Mouse (Mus musculus) cerebellum, adult (tissue): ENCODE data around the gene Padi1.

Source experiments
- ATAC-seq: cut with Nextera tagmentation; 2 replicates; pipeline ENCODE4 v1.9.2; 2017; ENCODE audit warnings: mild to moderate bottlenecking, moderate library complexity, mixed read lengths; ENCODE audit not compliant: insufficient number of reproducible peaks, low FRiP score, low TSS enrichment

Padi1 gene

DNA sequence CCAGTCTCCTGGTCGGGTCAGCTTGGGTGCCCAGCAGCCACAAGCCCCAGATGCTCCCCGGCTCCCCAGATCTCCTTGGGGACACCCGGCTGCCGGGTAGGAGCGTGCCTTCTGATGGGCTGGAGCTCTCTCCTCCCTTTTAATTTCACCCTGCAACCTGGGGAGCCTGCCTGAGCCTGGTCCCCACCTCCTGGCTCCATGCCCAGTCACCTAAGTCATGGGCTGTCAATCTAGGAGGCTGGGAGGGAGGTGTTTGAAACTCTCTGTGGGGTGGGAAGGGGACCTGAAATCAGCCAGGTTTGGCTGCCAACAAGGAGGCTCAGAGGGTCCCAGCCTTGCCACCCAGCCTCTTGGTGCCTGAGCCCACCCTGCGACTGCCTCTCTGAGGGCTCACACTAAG is at the start of gene Padi1:
Gene Padi1 (minus strand): TSS at position 113 of the 400 bp plus-strand sequence.
- ATAC-seq, result no peak

DNA sequence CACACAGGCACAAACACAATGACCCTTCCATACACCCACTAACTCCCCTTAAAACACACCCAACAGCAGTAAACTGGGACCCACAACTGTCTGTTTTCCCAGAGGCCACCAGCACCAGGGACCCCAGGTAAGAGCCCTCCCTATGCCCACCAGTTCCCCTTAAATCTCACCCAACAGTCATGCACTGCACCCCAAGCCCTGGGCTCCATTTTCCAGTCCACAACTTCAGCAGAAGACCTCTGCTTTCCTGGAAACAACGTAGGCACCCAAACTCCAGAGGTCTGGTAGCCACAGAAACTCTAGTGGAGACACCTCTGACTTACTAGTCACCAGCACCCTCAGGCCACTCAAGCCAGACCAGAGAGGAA is 46.6 kb upstream of the Padi1 start:
- ATAC-seq, result no peak

DNA sequence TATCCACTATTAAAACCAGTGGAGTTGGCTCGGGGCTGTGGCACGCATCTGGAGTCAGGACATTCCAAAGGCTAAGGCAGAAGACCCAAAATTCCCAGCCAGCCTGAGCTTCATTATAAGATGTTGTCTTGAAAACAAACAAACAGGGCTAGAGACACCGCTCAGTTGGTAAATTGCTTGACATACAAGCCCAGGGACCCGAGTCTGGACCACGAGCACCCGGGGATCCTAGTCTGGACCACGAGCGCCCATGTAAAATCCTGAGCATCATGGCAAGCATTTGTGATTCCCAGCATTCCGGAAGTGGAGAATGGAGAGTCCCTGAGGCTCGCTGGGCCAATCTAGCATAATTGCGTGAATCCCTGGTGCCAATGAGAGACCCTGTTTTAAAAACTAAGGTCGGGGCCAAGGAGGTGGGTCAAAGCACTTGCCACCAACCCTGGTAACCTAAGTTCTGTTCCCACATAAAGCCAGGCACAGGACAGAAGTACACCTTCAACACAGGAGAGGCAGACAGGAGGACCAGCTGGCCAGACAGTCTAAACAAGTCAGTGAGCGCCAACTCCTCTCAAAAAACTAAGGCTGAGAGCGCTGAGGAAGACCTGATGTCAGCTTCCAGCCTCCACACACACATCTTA is 46.1 kb upstream of the Padi1 start:
- ATAC-seq, result no peak

GRCm38 (mm10) chr4:140883852-140884251 is 38.3 kb upstream of the Padi1 start:
- no peak for ATAC-seq

- no peak for ATAC-seq
These were observed 37.4 kb upstream of the Padi1 start for GRCm38 (mm10) chr4:140882981-140883380.

- no peak for ATAC-seq
These were observed 36.8 kb upstream of the Padi1 start for GRCm38 (mm10) chr4:140882365-140882764.

DNA sequence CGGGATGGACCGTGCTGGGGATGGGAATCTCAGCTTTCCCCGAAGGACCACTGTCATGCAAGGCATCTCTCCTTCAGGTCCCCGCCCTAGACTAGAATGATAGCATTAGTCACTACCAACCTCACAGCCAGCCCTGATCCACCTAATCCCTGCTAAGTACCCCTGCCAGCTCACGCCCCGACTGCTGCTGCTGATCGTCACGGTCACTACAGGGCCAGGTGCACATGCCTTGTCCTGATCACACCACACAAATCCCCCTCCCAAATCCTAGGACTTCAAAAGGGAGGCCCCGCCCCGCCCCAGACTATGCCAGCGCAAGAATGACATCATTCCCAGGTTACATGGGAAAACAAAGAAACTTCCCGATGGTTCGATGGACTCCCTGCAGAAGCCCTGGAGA is 36.2 kb upstream of the Padi1 start:
- ATAC-seq, result no peak

- no peak for ATAC-seq
These were observed 35.6 kb upstream of the Padi1 start for GRCm38 (mm10) chr4:140881026-140881670.

DNA sequence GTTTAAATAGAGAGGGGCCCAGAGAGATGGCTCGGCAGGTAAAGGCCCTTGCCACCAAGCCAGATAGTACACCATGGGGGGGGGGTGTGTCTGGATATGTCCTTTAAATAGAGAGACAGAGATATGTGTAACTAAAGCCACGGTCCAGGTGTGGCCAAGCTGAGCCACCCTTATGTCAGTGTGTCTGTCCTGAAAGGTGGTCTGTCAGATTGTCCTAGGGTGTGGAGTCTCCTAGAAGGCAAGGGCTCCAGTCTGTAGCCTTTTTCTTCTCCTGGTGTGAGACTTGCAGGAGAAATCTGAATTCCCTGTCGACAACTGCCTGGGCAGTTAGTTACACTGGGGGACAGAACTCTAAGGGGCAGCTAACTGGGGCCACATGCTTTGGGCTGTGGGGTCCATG is 34.6 kb upstream of the Padi1 start:
- no peak for ATAC-seq

- ATAC-seq, result no peak
These were observed 34.2 kb upstream of the Padi1 start for GRCm38 (mm10) chr4:140879739-140880138.

GRCm38 (mm10) chr4:140879116-140879515 is 33.5 kb upstream of the Padi1 start:
- ATAC-seq, result no peak

GRCm38 (mm10) chr4:140878655-140879054 is 33.1 kb upstream of the Padi1 start:
- ATAC-seq, result no peak

- no peak for ATAC-seq
These were observed 31.9 kb upstream of the Padi1 start for GRCm38 (mm10) chr4:140877441-140877840.

- no peak for ATAC-seq
These were observed 31.1 kb upstream of the Padi1 start for GRCm38 (mm10) chr4:140876681-140877080.

GRCm38 (mm10) chr4:140876161-140876560 is 30.6 kb upstream of the Padi1 start:
- ATAC-seq, result no peak

GRCm38 (mm10) chr4:140873011-140873410 is 27.4 kb upstream of the Padi1 start:
- no peak for ATAC-seq

GRCm38 (mm10) chr4:140872686-140872992 is 27.1 kb upstream of the Padi1 start:
- no peak for ATAC-seq

DNA sequence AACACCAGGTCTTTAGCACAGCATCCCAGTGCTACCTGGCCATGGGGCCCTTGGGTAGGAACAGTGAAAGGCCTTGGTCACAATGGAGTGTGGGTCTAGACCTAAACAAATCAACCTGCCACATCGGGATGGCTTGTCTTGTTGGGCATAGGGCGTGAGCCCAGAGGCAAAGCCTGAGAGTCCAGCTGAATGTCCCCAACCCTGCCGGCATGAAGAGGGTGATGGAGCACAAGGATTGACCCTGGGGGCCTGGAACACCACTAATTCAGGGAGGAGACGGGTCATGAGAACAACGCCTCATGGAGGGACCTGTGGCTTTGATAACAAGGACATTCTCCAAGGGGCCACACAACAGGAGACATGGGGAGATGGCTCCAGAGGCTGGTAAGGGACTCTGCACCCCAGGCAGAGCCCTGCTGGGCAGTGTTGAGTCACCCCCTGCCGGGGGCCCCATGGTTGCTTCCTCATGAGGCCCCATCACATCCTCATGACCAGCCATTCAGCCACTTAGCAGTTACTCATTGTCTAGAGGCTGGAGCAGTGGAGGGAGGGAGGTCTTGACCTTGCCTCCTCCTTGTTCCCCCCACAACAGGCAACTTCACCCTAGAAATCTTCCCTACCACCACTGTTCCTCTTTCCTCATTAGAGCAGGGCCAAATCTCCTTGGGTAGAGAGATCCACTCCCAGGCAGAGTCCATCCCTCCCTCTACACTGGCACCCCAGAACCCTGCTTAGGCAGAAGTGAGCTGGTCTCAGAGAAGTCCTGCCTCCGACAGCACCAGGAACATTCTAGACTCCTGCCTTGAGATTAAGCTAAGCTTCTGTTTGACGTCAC is 26.5 kb upstream of the Padi1 start:
- no peak for ATAC-seq

DNA sequence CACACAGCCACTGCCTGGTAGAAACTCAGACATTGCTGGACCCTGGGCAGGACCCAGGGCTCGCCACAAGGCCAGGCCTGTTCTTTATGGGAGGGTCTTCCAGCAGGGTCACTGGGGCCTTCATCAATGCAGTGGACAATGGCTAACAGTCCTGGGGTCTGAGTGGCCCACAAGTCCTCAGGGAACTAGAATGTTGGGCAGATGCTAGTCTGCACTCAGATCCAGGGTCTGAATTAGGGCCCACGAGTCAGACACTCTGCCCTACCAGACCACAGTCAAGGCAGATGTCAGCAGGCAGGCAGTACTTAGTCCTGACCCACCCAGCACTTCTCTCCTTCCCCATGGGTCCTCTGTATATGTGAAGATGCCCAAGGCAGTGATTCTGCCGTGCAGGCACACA is 25.8 kb upstream of the Padi1 start:
- ATAC-seq, result no peak

DNA sequence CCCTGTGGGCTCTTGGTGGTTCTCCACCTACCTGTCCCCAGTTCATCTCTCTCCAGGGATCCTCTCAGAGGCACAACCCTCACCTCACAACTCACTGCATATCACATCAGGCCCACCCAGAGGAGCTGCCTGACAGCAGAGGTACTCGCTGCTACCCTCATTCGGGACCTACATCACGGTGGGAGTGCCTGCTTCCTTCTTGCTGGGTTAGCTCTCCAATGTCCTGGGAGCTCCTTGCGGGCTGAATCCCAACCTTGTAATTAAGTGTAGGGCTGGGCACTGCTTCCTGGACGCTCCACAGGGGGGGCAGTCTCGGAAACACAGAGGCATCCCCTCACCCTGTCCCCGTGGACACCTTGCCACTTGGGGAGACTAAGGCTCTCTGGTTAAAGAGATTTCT is 25.3 kb upstream of the Padi1 start:
- no peak for ATAC-seq

DNA sequence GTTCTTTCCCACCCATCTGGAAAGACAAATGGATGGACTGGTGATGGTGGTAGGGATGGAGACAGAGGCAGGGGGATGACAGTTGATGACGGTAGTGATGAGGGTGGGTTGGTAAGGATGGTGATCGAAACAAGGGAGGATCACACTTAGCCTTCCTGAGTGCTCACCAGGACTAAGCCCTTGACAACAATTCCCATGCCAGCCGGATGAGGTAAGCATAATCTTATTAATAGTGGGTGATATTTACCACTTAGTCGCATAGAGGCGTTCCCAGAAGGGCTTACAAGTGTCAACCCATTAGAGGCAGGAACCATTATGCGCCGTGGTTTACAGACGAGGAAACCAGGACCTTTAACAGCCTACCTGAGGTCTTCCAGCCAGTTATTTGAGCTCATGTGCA is 24.4 kb upstream of the Padi1 start:
- ATAC-seq, result no peak
